Mouse (Mus musculus) left cerebral cortex, postnatal 10 days (tissue): Measurements from ENCODE around the gene Nme3. TPM values are rescaled to one million over a fixed set of nuclear protein-coding genes. Genes with fewer than 3 reads are reported as not detected.

Experiments used
- DNase-seq, 2 experiments: peaks; one replicate each; pipeline ENCODE4 v3.0.0; 2021 to 2022; ENCODE audit warnings: low spot score in 2 of 2, mixed read lengths in 1 of 2; ENCODE audit errors: extremely low spot score in 1 of 2
- intact Hi-C: fragments of 180-260 bp; cut with DNase I; formaldehyde crosslinking; loops from one replicate; pipeline ENCODE4 v1.15.1; 2025
- total RNA-seq, 2 experiments: library from RNA; stranded (reverse); gene quantifications; 2 replicates each; pipeline ENCODE4 v1.2.3; 2021

Gene Nme3
- 10 to 100 TPM; 42.2 to 43.5 TPM for total RNA-seq

- intact Hi-C loops = no loop called here
- peak; percentile 60 to 85 for DNase-seq
Observed at GRCm38 (mm10) chr17:24896241-24896992, at the start of gene Nme3. Nme3 (plus strand) TSS chr17:24896500.

- DNase-seq = no peak
- intact Hi-C loops = no loop called here
Observed at GRCm38 (mm10) chr17:24847386-24847785, 48.9 kb upstream of the Nme3 start.

- DNase-seq = no peak
- intact Hi-C loops = no loop called here
Observed at GRCm38 (mm10) chr17:24848600-24849031, 47.7 kb upstream of the Nme3 start.

DNA sequence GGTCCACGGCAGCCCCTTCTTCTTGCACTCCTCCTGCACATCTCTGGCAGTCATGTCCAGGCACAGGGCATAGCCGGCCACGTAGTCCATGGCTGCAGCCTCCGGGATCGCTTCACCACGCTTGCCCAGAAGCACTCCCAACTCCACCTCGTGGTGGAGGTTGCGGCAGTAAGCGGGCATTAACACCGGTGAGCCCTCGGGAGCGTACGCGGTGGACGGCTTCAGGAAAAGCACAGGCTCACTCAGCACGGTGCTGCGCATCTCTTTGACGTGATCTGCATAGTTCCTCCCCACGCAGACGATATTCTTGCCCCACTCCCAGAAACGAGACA, 46.6 kb upstream of the Nme3 start:
- intact Hi-C loops = no loop called here

GRCm38 (mm10) chr17:24850065-24850772, 46.1 kb upstream of the Nme3 start, which contains the start of gene Fahd1:
Fahd1 (minus strand) TSS chr17:24850364.
- intact Hi-C loops = no loop called here
- peak; percentile 98 for DNase-seq

More for the DNA sequence above, 46.6 kb upstream of the Nme3 start:
- DNase-seq = no peak

GRCm38 (mm10) chr17:24850773-24851127, 45.5 kb upstream of the Nme3 start:
- intact Hi-C loops = no loop called here
- no peak for DNase-seq

- no peak for DNase-seq
- intact Hi-C loops = no loop called here
Observed at GRCm38 (mm10) chr17:24851381-24852125, 44.7 kb upstream of the Nme3 start.

GRCm38 (mm10) chr17:24855838-24856464, 40.3 kb upstream of the Nme3 start:
- no peak for DNase-seq
- intact Hi-C loops = no loop called here

DNA sequence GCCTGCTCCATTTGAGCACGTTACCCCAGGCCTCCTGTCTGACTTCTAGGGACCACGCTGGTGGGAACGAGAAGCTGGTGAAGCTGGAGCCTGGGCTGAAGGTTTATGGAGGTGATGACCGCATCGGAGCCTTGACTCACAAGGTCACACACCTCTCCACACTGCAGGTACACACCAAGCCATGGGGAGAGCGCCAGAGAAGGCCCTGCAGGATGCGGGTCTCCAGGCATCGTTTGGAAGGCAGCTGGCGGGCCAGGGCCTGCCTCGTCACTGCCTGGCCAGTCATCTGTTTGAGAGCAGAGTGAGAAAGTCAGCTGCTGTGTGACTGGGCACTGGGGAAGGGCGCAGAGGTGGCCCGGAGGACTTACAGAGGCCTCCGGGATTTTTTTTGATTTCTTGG, 39.7 kb upstream of the Nme3 start:
- intact Hi-C loops = no loop called here
- no peak for DNase-seq

DNA sequence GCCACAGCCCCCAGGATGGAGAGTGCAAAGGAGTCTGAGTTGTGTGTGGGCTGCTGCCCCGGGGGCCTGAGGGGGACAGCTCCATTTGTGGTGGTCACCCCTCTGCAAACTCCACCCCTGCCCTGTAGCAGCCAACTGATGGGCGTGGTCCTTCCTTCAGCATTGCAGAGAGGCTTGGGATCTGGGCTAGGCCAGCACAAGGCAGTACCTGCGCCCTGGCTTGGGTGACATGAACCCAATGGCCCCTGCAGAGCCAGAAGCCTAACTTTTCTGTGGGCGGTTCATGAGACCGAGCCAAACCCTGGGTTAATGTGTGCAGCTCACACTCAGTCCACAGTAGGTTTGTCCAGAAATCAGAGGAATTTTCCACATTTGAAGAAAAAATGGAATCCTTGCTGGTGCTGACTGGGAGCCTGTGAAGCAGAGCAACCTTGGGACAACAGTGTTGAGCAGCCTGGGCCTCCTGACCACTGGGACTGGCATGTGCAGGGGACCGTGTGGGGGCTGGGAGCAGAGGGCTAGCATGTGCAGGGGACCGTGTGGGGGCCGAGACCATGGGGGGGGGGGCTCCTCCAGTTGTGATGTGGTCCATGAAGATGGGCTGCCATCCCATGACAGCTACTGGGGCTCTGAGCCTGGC, 38.3 kb upstream of the Nme3 start:
- DNase-seq = no peak
- intact Hi-C loops = no loop called here

- intact Hi-C loops = no loop called here
- DNase-seq = no peak
Observed at GRCm38 (mm10) chr17:24858967-24859366, 37.3 kb upstream of the Nme3 start.

GRCm38 (mm10) chr17:24860076-24860475, 36.2 kb upstream of the Nme3 start:
- DNase-seq = no peak
- intact Hi-C loops = no loop called here

DNA sequence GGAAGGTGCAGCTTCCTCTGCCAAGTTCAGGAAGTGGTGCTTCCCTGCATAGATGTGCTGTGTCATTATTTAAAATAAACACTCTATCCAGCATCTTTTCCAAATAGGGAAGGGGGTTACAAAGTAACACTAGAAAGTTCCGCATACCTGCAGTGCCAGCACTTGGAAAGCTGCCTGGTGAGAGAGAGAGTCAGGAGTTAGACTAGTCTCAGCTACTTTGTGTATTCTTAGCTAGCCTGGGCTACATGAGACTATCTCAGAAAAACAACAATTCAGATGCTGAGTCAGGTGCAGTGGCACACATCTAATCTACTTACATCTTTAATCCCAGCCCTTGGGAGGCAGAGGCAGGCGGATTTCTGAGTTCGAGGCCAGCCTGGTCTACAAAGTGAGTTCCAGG, 34.5 kb upstream of the Nme3 start:
- intact Hi-C loops = no loop called here

GRCm38 (mm10) chr17:24865776-24866175, 30.5 kb upstream of the Nme3 start, which contains the start of gene Igfals:
Igfals (plus strand) TSS chr17:24865997.
- intact Hi-C loops = no loop called here

More for the DNA sequence above, 34.5 kb upstream of the Nme3 start:
- DNase-seq = no peak

DNA sequence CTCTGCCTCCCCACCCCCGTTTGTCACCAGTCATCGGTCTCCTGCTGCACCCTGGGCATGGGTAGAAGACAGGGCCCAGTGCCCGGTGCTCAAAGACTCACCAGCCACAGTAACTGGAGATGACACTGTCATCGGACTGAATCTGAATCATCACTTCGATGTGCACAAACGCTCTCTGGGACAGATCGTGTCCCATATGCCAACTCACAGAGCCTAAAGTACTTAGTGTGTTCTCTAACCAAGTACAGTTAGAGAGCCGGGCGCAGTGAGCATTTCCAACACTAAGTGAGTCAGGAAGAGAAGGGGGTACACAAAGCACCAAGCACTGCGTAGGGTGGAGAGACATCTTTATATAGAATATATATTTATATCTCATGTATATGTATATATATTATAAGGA, 28.4 kb upstream of the Nme3 start:
- intact Hi-C loops = no loop called here
- DNase-seq = no peak

More at GRCm38 (mm10) chr17:24865776-24866175, 30.5 kb upstream of the Nme3 start, which contains the start of gene Igfals:
- no peak for DNase-seq

DNA sequence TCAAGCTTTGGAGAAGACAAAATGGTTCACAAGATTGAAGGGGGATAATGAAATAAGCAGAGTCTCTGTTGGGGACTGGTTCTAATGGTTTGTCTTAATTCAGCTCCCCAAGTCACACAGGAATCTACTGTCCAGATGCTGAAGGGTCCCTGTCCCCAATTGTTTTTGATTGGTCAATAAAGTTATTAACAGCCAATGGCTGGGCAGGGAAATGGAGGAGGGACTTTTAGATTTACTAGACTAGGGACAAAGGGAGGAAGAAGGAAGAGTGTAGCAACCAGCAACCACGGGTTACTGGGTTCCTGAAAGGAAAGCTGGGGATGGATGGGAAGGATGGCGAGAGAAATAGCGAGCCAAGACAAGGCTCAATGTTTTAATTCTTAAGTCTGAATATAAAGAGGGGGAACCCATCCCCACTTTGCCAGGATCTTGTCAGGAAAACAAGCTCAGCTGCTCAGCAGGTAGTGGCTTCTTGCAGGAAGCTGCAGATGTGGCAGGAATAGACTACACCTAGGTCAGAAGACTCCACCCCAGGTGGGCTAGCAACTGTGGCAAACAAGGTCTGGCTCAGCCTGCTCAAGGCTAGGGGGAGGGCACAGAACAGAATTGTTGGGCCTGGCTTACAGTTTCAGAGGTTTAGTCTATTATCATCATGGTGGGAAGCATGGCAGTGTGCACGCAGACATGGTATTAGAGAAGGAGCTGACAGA, 22.4 kb upstream of the Nme3 start:
- no peak for DNase-seq
- intact Hi-C loops = no loop called here

GRCm38 (mm10) chr17:24874405-24874745, 21.9 kb upstream of the Nme3 start:
- no peak for DNase-seq
- intact Hi-C loops = no loop called here

GRCm38 (mm10) chr17:24874989-24875388, 21.3 kb upstream of the Nme3 start:
- intact Hi-C loops = no loop called here
- DNase-seq = no peak
